Mouse (Mus musculus) neural tube, embryonic 15.5 days (tissue): Measurements from ENCODE around the gene Lefty2. TPM values are rescaled to one million over a fixed set of nuclear protein-coding genes. Genes with fewer than 3 reads are reported as not detected.
"Not testable (repeated sequence)": the region's sequence is repeated elsewhere in the genome, so short reads cannot be mapped to it uniquely, and the experiment has no call there.

Experiments
- ATAC-seq: fragments of 200-750 bp; cut with Nextera tagmentation; 2 replicates; pipeline ENCODE4 v1.8.0; 2017; ENCODE audit warnings: mild to moderate bottlenecking, moderate TSS enrichment, moderate library complexity; ENCODE audit not compliant: low FRiP score
- H3K27ac ChIP-seq: fragments of 300-500 bp; sonication (generic); replicated peaks from 2 replicates; pipeline ENCODE4 v1.5.1; 2015; ENCODE audit warnings: mild to moderate bottlenecking, inconsistent platforms
- H3K27me3 ChIP-seq: fragments of 300-500 bp; sonication (generic); replicated peaks from 2 replicates; pipeline ENCODE4 v1.6.1; 2015; ENCODE audit warnings: inconsistent platforms
- H3K36me3 ChIP-seq: fragments of 300-500 bp; sonication (generic); 2 replicates; pipeline ENCODE4 v1.6.1; 2015; ENCODE audit warnings: inconsistent platforms
- H3K4me1 ChIP-seq: fragments of 300-500 bp; sonication (generic); 2 replicates; pipeline ENCODE4 v1.6.1; 2015; ENCODE audit warnings: inconsistent platforms
- H3K4me2 ChIP-seq: fragments of 300-500 bp; sonication (generic); 2 replicates; pipeline ENCODE4 v1.6.1; 2015; ENCODE audit warnings: inconsistent platforms, mild to moderate bottlenecking, moderate library complexity
- H3K4me3 ChIP-seq: fragments of 300-500 bp; sonication (generic); replicated peaks from 2 replicates; pipeline ENCODE4 v1.5.1; 2015; ENCODE audit warnings: mild to moderate bottlenecking, inconsistent platforms
- H3K9ac ChIP-seq: fragments of 300-500 bp; sonication (generic); replicated peaks from 2 replicates; pipeline ENCODE4 v1.6.1; 2015; ENCODE audit warnings: mild to moderate bottlenecking, inconsistent platforms
- H3K9me3 ChIP-seq: fragments of 300-500 bp; sonication (generic); replicated peaks from 2 replicates; pipeline ENCODE4 v1.6.1; 2016; ENCODE audit warnings: inconsistent platforms
- WGBS: fragments of 180-500 bp; shearing (Covaris S2); methylation state at CpG from one replicate; pipeline ENCODE4 v1.1.7; 2015; ENCODE audit warnings: mixed read lengths; 5-methylcytosine and 5-hydroxymethylcytosine counted together
- polyA plus RNA-seq: library from polyadenylated mRNA; unstranded; fragments of >200 nt; fragmentation: Nextera tagmentation; extraction: Ambion mirVana; gene quantifications from 2 replicates; pipeline ENCODE4 v1.2.1, GENCODE M21; 2015

Lefty2 gene
- polyA plus RNA-seq, 1 experiment from 2014 or later, result 3.0 TPM

DNA sequence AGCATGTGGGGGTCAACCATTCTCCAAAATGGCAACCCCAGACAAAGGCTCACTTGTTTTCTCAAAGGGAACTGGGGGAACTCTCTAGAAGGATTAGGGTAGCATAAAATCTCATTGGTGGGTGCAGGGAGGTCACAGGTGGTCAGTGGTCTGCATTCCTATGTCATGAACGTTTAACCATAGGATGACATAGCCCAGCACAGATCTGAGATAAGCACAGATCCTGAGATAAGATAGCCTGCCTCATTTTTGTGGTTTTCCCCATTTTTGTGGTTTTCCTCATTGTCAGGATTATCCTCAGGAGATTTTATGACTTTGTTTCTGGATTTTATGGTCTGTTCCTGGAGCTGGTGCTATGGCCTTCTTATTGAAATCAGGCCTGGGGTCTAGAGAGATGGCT lies 24.1 kb downstream of the Lefty2 start:
- Histone ChIP-seq H3K36me3 (no peaks in the 10 kb centered on the region), H3K4me1 (no peaks in the 10 kb centered on the region), H3K27ac (no peak overlapping the region), H3K4me2 (no peak overlapping the region), H3K9ac (no peak overlapping the region), H3K27me3 (no peaks in the 10 kb centered on the region), H3K4me3 (no peak overlapping the region), H3K9me3 (no peaks in the 10 kb centered on the region)
- ATAC-seq, result no peak
- 65% methylated on average over 1 of the region's 1 CpGs for WGBS

GRCm38 (mm10) chr1:180919686-180920085 lies 26.8 kb downstream of the Lefty2 start:
- Histone ChIP-seq H3K4me3 (no peak overlapping the region), H3K9ac (no peak overlapping the region), H3K27ac (no peak overlapping the region), H3K4me2 (no peak overlapping the region), H3K36me3 (no peaks in the 10 kb centered on the region), H3K4me1 (no peaks in the 10 kb centered on the region), H3K27me3 (no peaks in the 10 kb centered on the region), H3K9me3 (no peaks in the 10 kb centered on the region)
- 31% methylated on average over 8 of the region's 8 CpGs for WGBS
- ATAC-seq, result no peak

- Histone ChIP-seq H3K9me3 (no peaks in the 10 kb centered on the region), H3K4me2 (no peak overlapping the region), H3K27me3 (no peaks in the 10 kb centered on the region; the same call in 1 of the 2 replicates), H3K4me3 (no peak overlapping the region), H3K9ac (no peak overlapping the region), H3K27ac (no peak overlapping the region), H3K4me1 (no peaks in the 10 kb centered on the region), H3K36me3 (no peaks in the 10 kb centered on the region)
- ATAC-seq, result no peak
- 76% methylated on average over 6 of the region's 6 CpGs for WGBS
Observed at GRCm38 (mm10) chr1:180922273-180923048, 29.6 kb downstream of the Lefty2 start.

GRCm38 (mm10) chr1:180924737-180925136 lies 31.8 kb downstream of the Lefty2 start:
- no peak overlapping the region for H3K27ac ChIP-seq
- H3K36me3 ChIP-seq, result no peaks in the 10 kb centered on the region
- ATAC-seq, result no peak
- 29% methylated on average over 2 of the region's 2 CpGs for WGBS
- H3K9me3 ChIP-seq, result no peaks in the 10 kb centered on the region
- H3K9ac ChIP-seq, result no peak overlapping the region
- H3K4me2 ChIP-seq, result no peak overlapping the region
- no peak overlapping the region for H3K4me3 ChIP-seq
- no peaks in the 10 kb centered on the region for H3K4me1 ChIP-seq
- H3K27me3 ChIP-seq, result no peaks in the 10 kb centered on the region; the same call in 1 of the 2 replicates

DNA sequence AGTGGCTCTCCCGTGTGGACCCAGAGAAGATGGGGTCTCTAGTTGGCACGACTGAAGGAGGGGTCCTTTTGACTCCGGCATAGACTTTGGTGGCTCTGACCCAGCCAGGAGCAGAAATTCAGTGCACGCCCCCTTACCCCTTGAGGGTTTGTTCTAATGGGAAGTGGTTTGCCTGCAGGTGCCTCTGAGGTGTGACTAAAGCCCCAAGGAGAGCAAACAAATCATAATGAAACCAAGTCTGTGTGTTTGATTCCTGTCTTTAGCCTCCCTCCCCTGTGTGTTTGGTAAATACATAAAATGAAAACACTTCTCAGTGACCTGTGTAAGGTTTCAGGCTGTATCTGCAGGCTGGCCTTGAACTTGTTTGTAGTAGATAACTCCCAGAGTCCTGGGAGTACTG lies 33.4 kb downstream of the Lefty2 start:
- no peak overlapping the region for H3K4me3 ChIP-seq
- no peaks in the 10 kb centered on the region for H3K4me1 ChIP-seq
- no peaks in the 10 kb centered on the region for H3K9me3 ChIP-seq
- H3K4me2 ChIP-seq, result no peak overlapping the region
- no peak for ATAC-seq
- H3K27me3 ChIP-seq, result no peaks in the 10 kb centered on the region; the same call in 1 of the 2 replicates
- no peaks in the 10 kb centered on the region for H3K36me3 ChIP-seq
- WGBS, result 78% methylated on average over 4 of the region's 4 CpGs
- H3K27ac ChIP-seq, result no peak overlapping the region
- no peak overlapping the region for H3K9ac ChIP-seq

DNA sequence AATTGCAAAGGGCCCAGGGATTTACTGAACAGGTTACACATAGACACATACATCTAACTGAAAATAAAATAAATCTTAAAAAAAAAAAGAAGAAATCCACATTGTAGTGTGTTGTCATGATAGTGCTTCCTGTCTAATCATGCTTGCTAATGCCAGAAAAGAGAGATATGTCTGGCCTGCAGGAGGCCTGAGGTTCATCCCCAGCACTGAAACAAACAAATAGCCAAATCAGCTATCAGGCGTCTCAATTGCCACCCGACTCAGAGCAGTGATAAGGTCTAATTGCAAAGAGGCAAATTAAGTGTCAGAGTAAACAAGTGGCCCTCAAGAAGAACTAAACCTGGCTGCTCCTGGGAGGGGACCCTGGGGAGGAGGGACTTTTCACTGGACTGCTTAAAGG lies 36.7 kb downstream of the Lefty2 start:
- Histone ChIP-seq H3K36me3 (no peaks in the 10 kb centered on the region), H3K27me3 (peaks cover 14% of the 10 kb centered on the region), H3K4me1 (no peaks in the 10 kb centered on the region), H3K4me3 (no peak overlapping the region), H3K9ac (no peak overlapping the region), H3K27ac (no peak overlapping the region), H3K4me2 (no peak overlapping the region), H3K9me3 (no peaks in the 10 kb centered on the region)
- WGBS, result 41% methylated on average over 2 of the region's 2 CpGs
- no peak for ATAC-seq

DNA sequence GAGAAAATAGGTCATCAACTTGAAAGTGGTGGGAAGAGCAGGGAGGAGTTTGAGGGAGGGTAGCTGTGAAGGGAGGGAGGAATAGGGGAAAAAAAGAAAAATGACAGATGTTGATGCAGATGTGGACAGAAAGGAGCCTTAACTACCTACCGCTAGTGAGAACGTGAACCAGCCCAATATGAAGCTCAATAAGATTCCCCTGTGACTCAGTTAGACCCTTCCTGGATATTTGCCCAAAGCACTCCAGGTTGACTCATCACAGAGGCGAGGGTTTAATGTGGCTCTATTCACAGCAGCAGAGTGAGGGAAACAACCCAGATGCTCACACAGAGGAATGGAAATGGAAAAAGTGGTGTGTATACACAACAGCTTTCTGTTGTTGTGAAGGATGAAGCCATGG lies 38.2 kb downstream of the Lefty2 start:
- no peak for ATAC-seq
- Histone ChIP-seq H3K9ac (no peak overlapping the region), H3K4me1 (no peaks in the 10 kb centered on the region), H3K9me3 (no peaks in the 10 kb centered on the region), H3K27me3 (peaks cover 29% of the 10 kb centered on the region), H3K4me2 (no peak overlapping the region), H3K36me3 (no peaks in the 10 kb centered on the region), H3K4me3 (no peak overlapping the region), H3K27ac (no peak overlapping the region)
- WGBS, result 41% methylated on average over 3 of the region's 3 CpGs

DNA sequence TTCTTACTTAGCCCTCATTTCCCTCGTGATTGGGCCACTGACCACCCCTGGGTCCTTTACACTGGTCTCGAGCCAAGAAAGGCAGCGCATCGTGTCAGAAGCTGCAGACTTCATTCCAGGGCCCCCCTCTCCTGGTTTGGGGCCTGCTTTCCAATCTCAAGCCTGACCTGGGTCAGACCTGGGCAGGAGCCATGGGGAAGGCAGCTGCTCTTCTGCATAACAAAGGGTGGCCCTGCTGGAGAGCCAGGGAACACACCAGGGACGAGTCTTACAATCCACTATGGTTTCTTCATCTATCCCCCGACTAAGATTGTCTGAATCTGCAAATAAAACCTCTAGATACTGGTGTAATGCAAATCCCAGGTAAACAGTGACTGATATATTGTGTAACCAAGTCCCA lies 40.8 kb downstream of the Lefty2 start:
- WGBS, result 10% methylated on average over 6 of the region's 6 CpGs
- H3K9me3 ChIP-seq, result no peaks in the 10 kb centered on the region
- H3K4me3 ChIP-seq, result no peak overlapping the region
- no peak for ATAC-seq
- 0 out of 2 replicates have a peak, but pooled peaks cover 6% of the 10 kb centered on the region for H3K4me1 ChIP-seq
- no peak overlapping the region for H3K4me2 ChIP-seq
- H3K27me3 ChIP-seq, result peaks cover 42% of the 10 kb centered on the region
- no peak overlapping the region for H3K27ac ChIP-seq
- H3K9ac ChIP-seq, result no peak overlapping the region
- H3K36me3 ChIP-seq, result no peaks in the 10 kb centered on the region

DNA sequence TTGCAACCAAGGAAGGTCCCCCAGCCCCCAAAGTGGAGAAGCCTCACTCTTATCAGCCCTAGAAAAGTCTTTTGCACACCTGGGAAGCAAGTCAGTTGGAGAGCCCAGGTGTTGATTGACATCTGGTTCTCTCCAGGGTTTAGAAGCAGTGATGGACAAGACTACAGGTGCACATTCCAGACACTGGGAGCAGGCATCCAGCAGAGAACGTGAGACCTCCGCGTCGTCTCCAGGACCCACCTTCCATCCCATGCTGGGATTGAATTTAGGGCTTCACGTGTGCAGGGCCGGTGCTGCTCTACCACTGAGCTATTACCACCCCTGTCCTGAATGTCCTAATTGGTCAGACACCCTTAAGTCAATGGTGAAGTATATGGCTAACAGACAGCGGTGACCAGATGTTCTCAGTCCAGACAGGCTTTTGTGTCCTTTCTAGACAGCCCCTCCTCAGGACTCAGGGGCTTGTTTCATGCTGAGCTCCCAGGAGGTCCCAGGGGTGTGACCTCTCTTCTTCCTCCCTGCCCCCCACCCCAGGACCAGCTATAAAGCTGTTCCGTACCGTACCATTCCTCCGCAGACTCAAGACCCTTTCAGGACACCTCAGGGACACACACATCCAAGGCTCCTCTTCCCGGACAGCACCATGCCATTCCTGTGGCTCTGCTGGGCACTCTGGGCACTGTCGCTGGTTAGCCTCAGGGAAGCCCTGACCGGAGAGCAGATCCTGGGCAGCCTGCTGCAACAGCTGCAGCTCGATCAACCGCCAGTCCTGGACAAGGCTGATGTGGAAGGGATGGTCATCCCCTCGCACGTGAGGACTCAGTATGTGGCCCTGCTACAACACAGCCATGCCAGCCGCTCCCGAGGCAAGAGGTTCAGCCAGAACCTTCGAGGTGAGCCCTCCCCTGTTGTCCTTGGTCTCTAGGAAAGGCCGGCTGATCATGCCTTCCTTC lies 41.8 kb downstream of the Lefty2 start, which contains the start of gene Lefty1:
Lefty1 (plus strand) TSS at position 556 of the 953 bp plus-strand sequence.
- Histone ChIP-seq H3K4me3 (no peak within 1 kb of the TSS), H3K9ac (no peak within 1 kb of the TSS), H3K36me3 (no peaks in the 10 kb centered on the region), H3K9me3 (no peaks in the 10 kb centered on the region), H3K4me1 (0 out of 2 replicates have a peak, but pooled peaks cover 6% of the 10 kb centered on the region), H3K4me2 (no peak within 1 kb of the TSS), H3K27me3 (peaks cover 42% of the 10 kb centered on the region), H3K27ac (no peak within 1 kb of the TSS)
- ATAC-seq, result no peak
- whole genome bisulfite sequencing, result 14% methylated on average over 21 of the region's 21 CpGs

DNA sequence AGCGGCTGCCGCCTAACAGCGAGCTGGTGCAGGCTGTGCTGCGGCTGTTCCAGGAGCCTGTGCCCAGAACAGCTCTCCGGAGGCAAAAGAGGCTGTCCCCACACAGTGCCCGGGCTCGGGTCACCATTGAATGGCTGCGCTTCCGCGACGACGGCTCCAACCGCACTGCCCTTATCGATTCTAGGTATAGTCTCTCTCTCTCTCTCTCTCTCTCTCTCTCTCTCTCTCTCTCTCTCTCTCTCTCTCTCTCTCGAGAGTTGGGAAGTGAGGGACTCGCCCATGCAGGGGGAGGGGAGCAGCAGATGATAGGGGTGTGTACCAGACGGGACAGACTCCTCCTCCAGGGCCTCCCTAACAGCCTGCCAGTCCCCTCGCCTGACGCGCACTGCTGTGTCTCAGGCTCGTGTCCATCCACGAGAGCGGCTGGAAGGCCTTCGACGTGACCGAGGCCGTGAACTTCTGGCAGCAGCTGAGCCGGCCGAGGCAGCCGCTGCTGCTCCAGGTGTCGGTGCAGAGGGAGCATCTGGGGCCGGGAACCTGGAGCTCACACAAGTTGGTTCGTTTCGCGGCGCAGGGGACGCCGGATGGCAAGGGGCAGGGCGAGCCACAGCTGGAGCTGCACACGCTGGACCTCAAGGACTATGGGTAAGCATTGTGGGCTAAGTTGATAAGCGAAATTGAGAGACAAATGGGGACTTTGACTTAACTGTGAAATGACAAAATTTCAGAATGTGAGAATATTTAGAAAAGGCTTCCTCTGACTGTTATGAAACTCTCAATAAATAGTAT lies 43.9 kb downstream of the Lefty2 start:
- Histone ChIP-seq H3K4me2 (peak overlapping the region; percentile 47), H3K27me3 (peaks cover 57% of the 10 kb centered on the region), H3K4me3 (peak overlapping the region; percentile 14)
- 1% methylated on average over 38 of the region's 41 CpGs for WGBS
- not testable (repeated sequence) for H3K36me3 ChIP-seq, H3K9me3 ChIP-seq, H3K4me1 ChIP-seq, H3K27ac ChIP-seq, H3K9ac ChIP-seq, ATAC-seq

GRCm38 (mm10) chr1:180937631-180938030 lies 44.7 kb downstream of the Lefty2 start:
- Histone ChIP-seq H3K4me1 (peaks cover 16% of the 10 kb centered on the region), H3K27me3 (peaks cover 66% of the 10 kb centered on the region)
- ATAC-seq, H3K4me3 ChIP-seq, H3K9ac ChIP-seq, H3K4me2 ChIP-seq, H3K36me3 ChIP-seq, H3K9me3 ChIP-seq, H3K27ac ChIP-seq: not testable (repeated sequence)
- 25% methylated on average over 13 of the region's 13 CpGs for WGBS
